Mouse (Mus musculus) heart, postnatal 10 days (tissue): ENCODE measurements around the gene Duoxa1. TPM values are rescaled to one million over a fixed set of nuclear protein-coding genes. Genes with fewer than 3 reads are reported as not detected.
"Not testable (repeated sequence)": the region's sequence is repeated elsewhere in the genome, so short reads cannot be mapped to it uniquely, and the experiment has no call there.

Source experiments
- DNase-seq, 2 experiments: peaks; one replicate each; pipeline ENCODE4 v3.0.0; 2021
- intact Hi-C: fragments of 180-260 bp; cut with DNase I; formaldehyde crosslinking; loops from one replicate; pipeline ENCODE4 v1.15.1; 2025
- total RNA-seq, 2 experiments: library from RNA; stranded (reverse); gene quantifications; 2 replicates each; pipeline ENCODE4 v1.2.3; 2021

The Duoxa1 gene
- under 1 TPM; 0.27 to 0.45 TPM for total RNA-seq

- DNase-seq = no peak
- intact Hi-C loops = no loop called here
Measured at GRCm38 (mm10) chr2:122313536-122313935, at the start of gene Duoxa1. Duoxa1 (minus strand) TSS chr2:122313730.

- intact Hi-C loops = no loop called here
- no peak for DNase-seq
Measured at GRCm38 (mm10) chr2:122362622-122363523, 49.3 kb upstream of the Duoxa1 start.

GRCm38 (mm10) chr2:122361868-122362621 lies 48.5 kb upstream of the Duoxa1 start:
- intact Hi-C loops = no loop called here
- no peak for DNase-seq

- intact Hi-C loops = no loop called here
Measured at GRCm38 (mm10) chr2:122361181-122361580, 47.7 kb upstream of the Duoxa1 start.

GRCm38 (mm10) chr2:122360310-122360709 lies 46.8 kb upstream of the Duoxa1 start:
- no peak for DNase-seq
- intact Hi-C loops = no loop called here

More at GRCm38 (mm10) chr2:122361181-122361580, 47.7 kb upstream of the Duoxa1 start:
- no peak for DNase-seq

GRCm38 (mm10) chr2:122356187-122356586 lies 42.7 kb upstream of the Duoxa1 start:
- no peak for DNase-seq
- intact Hi-C loops = no loop called here

GRCm38 (mm10) chr2:122355389-122355788 lies 41.9 kb upstream of the Duoxa1 start:
- intact Hi-C loops = no loop called here
- DNase-seq = no peak

- intact Hi-C loops = no loop called here
- DNase-seq = no peak
Measured at GRCm38 (mm10) chr2:122354191-122354929, 40.8 kb upstream of the Duoxa1 start.

GRCm38 (mm10) chr2:122353765-122354164 lies 40.2 kb upstream of the Duoxa1 start:
- DNase-seq = no peak
- intact Hi-C loops = no loop called here

GRCm38 (mm10) chr2:122352992-122353391 lies 39.5 kb upstream of the Duoxa1 start:
- intact Hi-C loops = no loop called here
- no peak for DNase-seq

GRCm38 (mm10) chr2:122351931-122352329 lies 38.4 kb upstream of the Duoxa1 start:
- DNase-seq = no peak
- intact Hi-C loops = no loop called here

GRCm38 (mm10) chr2:122351156-122351930 lies 37.8 kb upstream of the Duoxa1 start:
- intact Hi-C loops = no loop called here
- no peak for DNase-seq

GRCm38 (mm10) chr2:122349136-122349785 lies 35.7 kb upstream of the Duoxa1 start:
- intact Hi-C loops = loop anchor here (2.0 to 10.0 kb wide), 4 partner anchors 20 to 276 kb away; partner anchors contain the start of gene Shf
- DNase-seq = no peak

GRCm38 (mm10) chr2:122348531-122349131 lies 35.1 kb upstream of the Duoxa1 start:
- intact Hi-C loops = loop anchor here (1.0 to 10.0 kb wide), 5 partner anchors 20 to 276 kb away; partner anchors contain the start of gene Shf
- peak; percentile 92 to 94 for DNase-seq

- intact Hi-C loops = loop anchor here (10.0 kb wide), 1 partner anchor 278 kb away; no protein-coding TSS in a partner anchor
- DNase-seq = no peak
Measured at GRCm38 (mm10) chr2:122347257-122347656, 33.7 kb upstream of the Duoxa1 start.

GRCm38 (mm10) chr2:122346164-122346563 lies 32.6 kb upstream of the Duoxa1 start:
- intact Hi-C loops = loop anchor here (10.0 kb wide), 1 partner anchor 279 kb away; no protein-coding TSS in a partner anchor
- not testable (repeated sequence) for DNase-seq

- intact Hi-C loops = loop anchor here (10.0 kb wide), 1 partner anchor 280 kb away; no protein-coding TSS in a partner anchor
- no peak for DNase-seq
Measured at GRCm38 (mm10) chr2:122345106-122345893, 31.8 kb upstream of the Duoxa1 start.

GRCm38 (mm10) chr2:122337291-122337690 lies 23.8 kb upstream of the Duoxa1 start:
- intact Hi-C loops = no loop called here
- no peak for DNase-seq
